Mouse (Mus musculus): Measurements from ENCODE around the gene C1qtnf9. TPM values are rescaled to one million over a fixed set of nuclear protein-coding genes. Genes with fewer than 3 reads are reported as not detected.
A peak's percentile ranks its signal among the peaks of the same experiment; 100 is the strongest.

The C1qtnf9 gene
- polyA plus RNA-seq, 1 experiment from 2014 or later, result 0.12 TPM

DNA sequence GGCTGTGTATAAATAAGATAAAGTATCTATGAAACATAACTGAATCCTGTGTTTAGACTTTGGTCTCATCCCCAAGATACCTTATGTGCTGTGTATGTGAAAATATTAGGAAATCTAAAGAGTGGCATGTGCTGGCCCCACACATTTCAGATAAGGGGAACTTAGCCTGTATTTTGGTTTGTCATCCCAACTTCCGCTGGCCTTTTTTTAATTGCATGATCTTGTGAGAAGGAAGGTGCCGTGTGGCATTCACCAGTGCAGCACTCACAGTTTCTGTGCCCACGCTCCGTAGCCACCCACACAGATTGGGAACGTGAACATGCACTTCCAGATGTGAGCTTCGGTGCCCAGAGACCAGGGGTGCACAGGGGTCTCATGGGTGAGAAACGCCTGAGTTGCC is 10.2 kb upstream of the C1qtnf9 start:
- no peak overlapping the region for H3K27ac ChIP-seq (ENCODE audit: low read depth)
- H3K4me1 ChIP-seq (ENCODE audit: insufficient read depth), result no peaks in the 10 kb centered on the region
- H3K4me2 ChIP-seq, result no peak overlapping the region
- H3K4me3 ChIP-seq (ENCODE audit: low read depth, low read length), result no peak overlapping the region
- TF ChIP-seq CTCF (IDR thresholded peaks at IDR 0.05; ENCODE audit: low read depth), result no peak
- WGBS, result 87% methylated on average over 7 of the region's 7 CpGs
- H3K36me3 ChIP-seq (ENCODE audit: insufficient read depth), result peaks cover 23% of the 10 kb centered on the region; the same call in 1 of the 2 replicates
- no peak for ATAC-seq (ENCODE audit: insufficient read depth)
- no peak overlapping the region for H3K9ac ChIP-seq
- no peaks in the 10 kb centered on the region for H3K27me3 ChIP-seq (ENCODE audit: insufficient read depth, low read length)
- no peaks in the 10 kb centered on the region for H3K9me3 ChIP-seq (ENCODE audit: low read depth, low read length)
- DNase-seq, result no peak

DNA sequence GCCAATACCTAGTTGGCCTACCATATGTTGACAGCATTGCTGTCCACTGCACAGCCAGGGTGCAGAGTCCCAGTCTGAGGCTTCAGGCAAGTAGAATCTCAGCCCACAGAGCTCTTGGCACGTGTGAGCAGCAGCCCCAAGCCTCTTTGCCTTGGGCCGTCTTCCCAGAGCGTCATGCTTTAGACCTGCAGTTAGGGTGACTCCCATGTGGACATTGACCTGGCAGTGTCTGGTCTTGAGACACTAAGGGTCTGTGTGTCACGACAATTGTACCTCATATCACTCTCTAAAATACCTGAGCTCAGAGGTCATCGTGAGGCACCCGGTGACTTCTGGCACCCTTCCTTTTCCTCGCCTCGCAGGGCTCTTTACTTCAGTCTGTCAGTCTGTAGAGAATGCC is 8.8 kb upstream of the C1qtnf9 start:
- Histone ChIP-seq H3K4me1 (ENCODE audit: insufficient read depth) (no peaks in the 10 kb centered on the region), H3K4me3 (ENCODE audit: low read depth, low read length) (no peak overlapping the region), H3K27ac (ENCODE audit: low read depth) (no peak overlapping the region), H3K9me3 (ENCODE audit: low read depth, low read length) (no peaks in the 10 kb centered on the region), H3K27me3 (ENCODE audit: insufficient read depth, low read length) (no peaks in the 10 kb centered on the region), H3K4me2 (no peak overlapping the region), H3K36me3 (ENCODE audit: insufficient read depth) (peaks cover 18% of the 10 kb centered on the region; the same call in 1 of the 2 replicates), H3K9ac (no peak overlapping the region)
- DNase-seq (no peak), ATAC-seq (ENCODE audit: insufficient read depth) (no peak)
- 89% methylated on average over 8 of the region's 8 CpGs for WGBS
- TF ChIP-seq CTCF (IDR thresholded peaks at IDR 0.05; ENCODE audit: low read depth), result no peak

DNA sequence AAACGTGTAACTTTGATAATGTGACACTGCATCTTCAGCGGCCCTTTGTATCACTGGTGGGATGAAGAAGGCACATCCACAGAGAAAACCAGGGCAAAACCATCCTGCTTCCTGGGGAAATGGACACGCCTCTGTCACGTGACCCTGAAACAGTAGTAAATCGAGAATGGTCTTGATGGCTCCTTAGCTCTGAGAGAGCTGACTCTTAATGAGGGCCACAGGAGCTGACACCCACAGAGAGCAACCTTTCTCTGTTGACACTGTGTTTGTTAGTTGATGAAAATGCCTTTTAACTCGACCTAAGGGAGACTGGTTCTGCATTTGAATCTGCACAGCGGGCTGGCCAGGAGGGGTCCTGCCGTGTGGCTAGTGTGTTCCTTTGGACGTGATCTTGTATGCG is 6.1 kb upstream of the C1qtnf9 start:
- Histone ChIP-seq H3K36me3 (ENCODE audit: insufficient read depth) (peaks cover 13% of the 10 kb centered on the region; the same call in 1 of the 2 replicates), H3K4me3 (ENCODE audit: low read depth, low read length) (no peak overlapping the region), H3K4me2 (no peak overlapping the region), H3K27me3 (ENCODE audit: insufficient read depth, low read length) (no peaks in the 10 kb centered on the region), H3K27ac (ENCODE audit: low read depth) (no peak overlapping the region), H3K4me1 (ENCODE audit: insufficient read depth) (no peaks in the 10 kb centered on the region), H3K9me3 (ENCODE audit: low read depth, low read length) (no peaks in the 10 kb centered on the region), H3K9ac (no peak overlapping the region)
- ATAC-seq (ENCODE audit: insufficient read depth) (no peak), DNase-seq (no peak)
- WGBS, result 71% methylated on average over 10 of the region's 10 CpGs
- TF ChIP-seq CTCF (IDR thresholded peaks at IDR 0.05; ENCODE audit: low read depth), result no peak

DNA sequence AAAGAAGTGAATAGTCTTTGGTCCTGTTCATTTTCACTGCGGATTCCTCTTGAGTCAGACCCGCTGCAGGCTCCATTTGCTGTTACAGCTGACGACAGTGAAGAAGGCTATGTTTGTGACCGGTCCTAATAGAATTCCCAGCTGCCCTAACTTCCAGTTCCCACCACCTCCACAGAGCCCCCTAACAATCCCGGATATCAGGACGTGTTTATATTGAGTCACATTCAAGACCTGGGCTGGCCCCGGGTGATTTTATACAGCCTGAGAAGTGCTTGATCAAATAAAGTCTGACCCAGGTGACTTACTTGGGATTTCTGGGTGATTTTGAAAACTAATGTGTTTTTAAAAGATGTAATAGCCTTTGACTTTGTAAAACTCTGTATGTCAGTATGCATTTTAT is 5.2 kb upstream of the C1qtnf9 start:
- peaks cover 13% of the 10 kb centered on the region; the same call in 1 of the 2 replicates for H3K36me3 ChIP-seq (ENCODE audit: insufficient read depth)
- no peak for DNase-seq

DNA sequence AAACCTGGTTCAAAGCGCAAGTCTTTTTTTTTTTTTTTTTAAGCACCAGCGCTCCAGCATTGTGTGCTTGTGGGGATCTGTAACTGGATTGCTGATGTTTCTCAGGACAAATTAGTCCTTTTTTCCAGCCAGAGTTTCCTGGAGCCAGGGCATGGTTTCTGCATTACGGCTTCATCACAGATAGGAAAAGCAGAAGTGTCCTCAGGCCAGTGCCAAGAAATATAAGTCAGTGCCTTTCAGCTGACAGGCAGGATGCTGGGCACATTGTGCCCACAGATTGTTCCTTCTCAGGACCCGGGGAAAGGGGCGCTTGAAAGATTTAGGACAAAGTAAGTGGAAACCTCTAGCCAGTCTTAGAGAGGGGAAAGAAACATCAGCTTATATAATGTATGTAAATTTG is 4.2 kb upstream of the C1qtnf9 start:
- H3K4me1 ChIP-seq (ENCODE audit: insufficient read depth), result no peaks in the 10 kb centered on the region
- H3K27me3 ChIP-seq (ENCODE audit: insufficient read depth, low read length), result no peaks in the 10 kb centered on the region
- H3K27ac ChIP-seq (ENCODE audit: low read depth), result no peak overlapping the region
- no peak for DNase-seq
- H3K9ac ChIP-seq, result no peak overlapping the region
- ATAC-seq (ENCODE audit: insufficient read depth), result no peak
- 87% methylated on average over 5 of the region's 5 CpGs for WGBS
- peaks cover 13% of the 10 kb centered on the region; the same call in 1 of the 2 replicates for H3K36me3 ChIP-seq (ENCODE audit: insufficient read depth)
- no peak for TF ChIP-seq CTCF (IDR thresholded peaks at IDR 0.05; ENCODE audit: low read depth)
- H3K4me2 ChIP-seq, result no peak overlapping the region
- no peak overlapping the region for H3K4me3 ChIP-seq (ENCODE audit: low read depth, low read length)
- no peaks in the 10 kb centered on the region for H3K9me3 ChIP-seq (ENCODE audit: low read depth, low read length)

More for the DNA sequence above, 5.2 kb upstream of the C1qtnf9 start:
- no peak for ATAC-seq (ENCODE audit: insufficient read depth)
- H3K4me3 ChIP-seq (ENCODE audit: low read depth, low read length), result no peak overlapping the region
- no peak for TF ChIP-seq CTCF (IDR thresholded peaks at IDR 0.05; ENCODE audit: low read depth)
- no peak overlapping the region for H3K27ac ChIP-seq (ENCODE audit: low read depth)
- H3K9ac ChIP-seq, result no peak overlapping the region
- H3K9me3 ChIP-seq (ENCODE audit: low read depth, low read length), result no peaks in the 10 kb centered on the region
- no peak overlapping the region for H3K4me2 ChIP-seq
- WGBS, result 30% methylated on average over 7 of the region's 7 CpGs
- no peaks in the 10 kb centered on the region for H3K4me1 ChIP-seq (ENCODE audit: insufficient read depth)
- no peaks in the 10 kb centered on the region for H3K27me3 ChIP-seq (ENCODE audit: insufficient read depth, low read length)

DNA sequence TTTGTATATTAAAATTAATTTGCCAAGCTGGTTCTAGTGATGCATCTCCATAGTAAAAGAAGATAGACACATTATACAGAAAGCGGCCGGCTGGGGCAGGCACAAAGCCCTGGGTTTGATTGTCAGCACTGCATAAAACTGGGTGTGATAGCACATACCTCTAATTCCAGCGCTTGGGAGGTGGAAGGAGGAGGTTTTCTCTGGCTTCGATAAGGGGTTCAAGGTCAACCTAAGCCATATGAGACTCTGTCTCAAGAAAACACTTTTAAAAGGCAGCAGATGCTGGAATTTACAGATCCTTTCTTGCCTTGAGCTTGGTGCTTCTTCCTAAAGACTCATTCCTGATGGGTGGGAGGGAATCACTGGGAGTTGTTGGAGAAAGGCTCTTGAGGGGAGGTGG is 3.4 kb upstream of the C1qtnf9 start:
- WGBS, result 67% methylated on average over 4 of the region's 4 CpGs
- Histone ChIP-seq H3K4me3 (ENCODE audit: low read depth, low read length) (no peak overlapping the region), H3K9ac (no peak overlapping the region), H3K4me2 (no peak overlapping the region), H3K9me3 (ENCODE audit: low read depth, low read length) (no peaks in the 10 kb centered on the region), H3K36me3 (ENCODE audit: insufficient read depth) (peaks cover 8% of the 10 kb centered on the region; the same call in 1 of the 2 replicates), H3K27ac (ENCODE audit: low read depth) (no peak overlapping the region; the same call in 1 of the 2 replicates), H3K4me1 (ENCODE audit: insufficient read depth) (no peaks in the 10 kb centered on the region), H3K27me3 (ENCODE audit: insufficient read depth, low read length) (no peaks in the 10 kb centered on the region)
- no peak for TF ChIP-seq CTCF (IDR thresholded peaks at IDR 0.05; ENCODE audit: low read depth)
- ATAC-seq (ENCODE audit: insufficient read depth), result no peak
- no peak for DNase-seq

DNA sequence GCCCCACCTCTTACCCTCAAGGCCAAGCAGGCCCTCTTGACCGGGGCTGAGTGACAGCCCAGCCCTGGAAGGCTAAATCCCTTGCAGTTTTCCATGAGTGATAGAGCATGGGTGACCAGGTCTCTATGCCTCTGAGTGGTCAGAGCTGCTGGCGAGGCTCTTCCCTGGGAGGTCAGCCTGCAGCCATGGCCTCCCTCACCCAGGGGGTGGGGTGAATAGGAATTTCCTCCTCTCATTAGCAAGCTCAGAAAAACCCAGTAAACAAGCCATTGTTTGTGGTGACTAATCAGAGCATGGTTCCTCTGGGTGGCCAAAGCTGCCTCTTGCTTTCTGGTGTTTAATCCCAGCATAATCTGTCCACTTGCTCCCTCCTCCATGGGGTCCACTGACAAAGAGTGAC is 2.9 kb upstream of the C1qtnf9 start:
- Histone ChIP-seq H3K9me3 (ENCODE audit: low read depth, low read length) (no peaks in the 10 kb centered on the region), H3K4me3 (ENCODE audit: low read depth, low read length) (no peak overlapping the region), H3K27me3 (ENCODE audit: insufficient read depth, low read length) (no peaks in the 10 kb centered on the region), H3K9ac (no peak overlapping the region), H3K4me1 (ENCODE audit: insufficient read depth) (no peaks in the 10 kb centered on the region), H3K27ac (ENCODE audit: low read depth) (no peak overlapping the region), H3K36me3 (ENCODE audit: insufficient read depth) (peaks cover 6% of the 10 kb centered on the region; the same call in 1 of the 2 replicates), H3K4me2 (no peak overlapping the region)
- 63% methylated on average over 2 of the region's 2 CpGs for WGBS
- DNase-seq (peak; percentile 32), ATAC-seq (ENCODE audit: insufficient read depth) (peak; percentile 38; the same call in 1 of the 2 replicates)
- TF ChIP-seq CTCF (IDR thresholded peaks at IDR 0.05; ENCODE audit: low read depth), result no peak

DNA sequence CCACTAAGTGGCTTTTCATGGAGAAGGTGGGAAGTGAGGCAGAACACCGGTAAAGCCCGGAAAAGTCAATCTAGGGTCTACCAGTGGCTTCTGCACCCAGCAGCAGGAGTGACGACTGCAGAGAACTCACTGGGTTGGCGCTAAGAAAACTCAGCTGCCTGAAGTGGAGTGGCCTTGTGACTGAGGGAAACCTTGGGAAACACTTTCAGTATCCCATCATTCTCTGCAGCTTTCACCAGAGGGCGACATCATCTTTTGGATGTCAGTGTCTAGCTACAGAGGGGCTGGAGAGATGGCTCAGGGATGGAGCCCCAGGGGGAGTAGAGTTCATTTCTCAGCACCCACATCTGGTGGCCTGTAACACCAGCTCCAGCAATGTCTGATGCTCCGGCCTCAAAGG is 1.4 kb downstream of the C1qtnf9 start:
- H3K4me3 ChIP-seq (ENCODE audit: low read depth, low read length), result no peak overlapping the region
- no peaks in the 10 kb centered on the region for H3K4me1 ChIP-seq (ENCODE audit: insufficient read depth)
- H3K4me2 ChIP-seq, result no peak overlapping the region
- ATAC-seq (ENCODE audit: insufficient read depth) (no peak), DNase-seq (peak; percentile 37)
- H3K9me3 ChIP-seq (ENCODE audit: low read depth, low read length), result no peaks in the 10 kb centered on the region
- H3K27ac ChIP-seq (ENCODE audit: low read depth), result no peak overlapping the region
- TF ChIP-seq CTCF (IDR thresholded peaks at IDR 0.05; ENCODE audit: low read depth), result peak; percentile 39
- H3K9ac ChIP-seq, result no peak overlapping the region
- no peaks in the 10 kb centered on the region for H3K36me3 ChIP-seq (ENCODE audit: insufficient read depth)
- H3K27me3 ChIP-seq (ENCODE audit: insufficient read depth, low read length), result no peaks in the 10 kb centered on the region
- WGBS, result 48% methylated on average over 6 of the region's 6 CpGs

All from lung, embryonic 14.5 days (tissue).